ENCODE assay signal across 19 mouse cellular contexts in the genomic region with DNA sequence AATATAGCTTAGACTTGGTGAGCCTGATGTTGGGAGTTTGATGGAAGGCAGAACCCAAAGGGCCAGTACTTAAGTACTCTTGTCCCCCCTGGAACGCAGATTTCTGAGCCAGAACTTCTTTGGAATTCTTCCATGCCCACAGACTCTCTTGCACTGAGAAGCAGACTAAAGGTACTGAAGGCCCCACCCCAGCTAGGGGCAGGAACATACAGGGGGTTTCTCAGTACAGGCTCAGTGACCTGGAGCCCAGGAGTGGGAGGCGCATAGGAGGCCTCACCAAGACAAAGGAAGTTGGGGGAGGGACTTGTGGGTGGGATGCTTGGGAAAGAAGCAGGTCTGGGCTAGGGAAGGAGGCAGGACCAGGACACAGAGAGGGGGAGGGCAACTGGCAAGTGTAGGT. TPM values are rescaled to one million over a fixed set of nuclear protein-coding genes. Genes with fewer than 3 reads are reported as not detected.
DNase-seq lines count a peak whose midpoint lies in the region; ATAC-seq and TF ChIP-seq lines count a peak whose summit lies in the region.
"Had no signal": no experiment of that assay in that cellular context is flagged by ENCODE, and none has a peak within 500 bp of the region (broad histone marks: within the 10 kb centered on the region; RNA-seq: fewer than 3 reads in every experiment).

No protein-coding gene starts in this region.

- H3K27me3 ChIP-seq in hindbrain, embryonic 10.5 days (ENCODE audit: insufficient read depth, poor library complexity, severe bottlenecking), result peaks cover 7% of the 10 kb centered on the region
- no peaks in the 10 kb centered on the region for H3K27me3 ChIP-seq in hindbrain, embryonic 12.5 days
- no peaks in the 10 kb centered on the region for H3K27me3 ChIP-seq in midbrain, embryonic 11.5 days (ENCODE audit: control insufficient read depth, insufficient read depth, low read length)
- no peaks in the 10 kb centered on the region for H3K27me3 ChIP-seq in midbrain, embryonic 16.5 days (ENCODE audit: control insufficient read depth, insufficient read depth, low read depth, low read length)
- H3K27me3 ChIP-seq in lung, embryonic 14.5 days (ENCODE audit: insufficient read depth, low read length), result no peaks in the 10 kb centered on the region
- no peaks in the 10 kb centered on the region for H3K27me3 ChIP-seq in neural tube, embryonic 15.5 days (replicated peaks)
- H3K27me3 ChIP-seq: hindbrain, embryonic 15.5 days; liver, embryonic 13.5 days; neural tube, embryonic 12.5 days had no signal

- no peak for DNase-seq in hindbrain, embryonic 10.5 days (ENCODE audit: low spot score)
- DNase-seq in midbrain, embryonic 11.5 days (ENCODE audit: low spot score, missing footprints), result peak; percentile 51
- DNase-seq in lung, embryonic 14.5 days, result peak; percentile 11
- no peak for DNase-seq in liver
- DNase-seq: adrenal gland, postnatal 25 days; B cell, adult 2 months; cerebellum, adult 2 months; heart, adult 18-20 months; kidney, adult 2 months; left cerebral cortex, postnatal 4 days; liver, embryonic 13.5 days; right cerebral cortex, postnatal 25 days had no signal

- 50% methylated on average over 2 of the region's 2 CpGs for WGBS in hindbrain, embryonic 10.5 days
- 63% methylated on average over 2 of the region's 2 CpGs for WGBS in hindbrain, embryonic 12.5 days
- WGBS in midbrain, embryonic 11.5 days, result 65% methylated on average over 2 of the region's 2 CpGs
- 38% methylated on average over 2 of the region's 2 CpGs for WGBS in midbrain, embryonic 16.5 days
- WGBS in lung, embryonic 14.5 days, result 42% methylated on average over 2 of the region's 2 CpGs
- 71% methylated on average over 2 of the region's 2 CpGs for WGBS in neural tube, embryonic 15.5 days

- no peak overlapping the region for H3K9ac ChIP-seq in hindbrain, embryonic 12.5 days
- H3K9ac ChIP-seq in midbrain, embryonic 11.5 days (ENCODE audit: low read length), result no peak overlapping the region
- no peak overlapping the region for H3K9ac ChIP-seq in midbrain, embryonic 16.5 days (ENCODE audit: low read depth, low read length)
- H3K9ac ChIP-seq in lung, embryonic 14.5 days, result no peak overlapping the region
- H3K9ac ChIP-seq in neural tube, embryonic 15.5 days (replicated peaks), result no peak overlapping the region
- H3K9ac ChIP-seq: hindbrain, embryonic 15.5 days; liver, embryonic 13.5 days; neural tube, embryonic 12.5 days had no signal

- no peak overlapping the region for H3K4me3 ChIP-seq in hindbrain, embryonic 10.5 days
- no peak overlapping the region for H3K4me3 ChIP-seq in hindbrain, embryonic 12.5 days
- no peak overlapping the region for H3K4me3 ChIP-seq in midbrain, embryonic 11.5 days (ENCODE audit: low read depth, low read length)
- H3K4me3 ChIP-seq in midbrain, embryonic 16.5 days (ENCODE audit: low read depth, low read length), result no peak overlapping the region
- H3K4me3 ChIP-seq in lung, embryonic 14.5 days (ENCODE audit: low read depth, low read length), result no peak overlapping the region
- H3K4me3 ChIP-seq in neural tube, embryonic 15.5 days (replicated peaks), result no peak overlapping the region
- H3K4me3 ChIP-seq: hindbrain, embryonic 15.5 days; layer of hippocampus, adult 2 months; liver, embryonic 13.5 days; megakaryocyte, embryonic 14.5 days; neural tube, embryonic 12.5 days had no signal

- no peak for TF ChIP-seq CTCF in lung, embryonic 14.5 days (IDR thresholded peaks at IDR 0.05; ENCODE audit: low read depth)

- H3K27ac ChIP-seq in hindbrain, embryonic 10.5 days, result peak overlapping the region; percentile 72
- no peak overlapping the region for H3K27ac ChIP-seq in hindbrain, embryonic 12.5 days
- no peak overlapping the region for H3K27ac ChIP-seq in midbrain, embryonic 11.5 days (ENCODE audit: low read depth, low read length)
- H3K27ac ChIP-seq in midbrain, embryonic 16.5 days (ENCODE audit: low read length), result no peak overlapping the region
- no peak overlapping the region; the same call in 1 of the 2 replicates for H3K27ac ChIP-seq in lung, embryonic 14.5 days (ENCODE audit: low read depth)
- no peak overlapping the region for H3K27ac ChIP-seq in neural tube, embryonic 15.5 days (replicated peaks)
- H3K27ac ChIP-seq: hindbrain, embryonic 15.5 days; layer of hippocampus, adult 2 months; liver, embryonic 13.5 days; neural tube, embryonic 12.5 days had no signal

- no peak for ATAC-seq in hindbrain, embryonic 12.5 days (ENCODE audit: low FRiP score)
- no peak for ATAC-seq in midbrain, embryonic 11.5 days (ENCODE audit: low FRiP score)
- no peak for ATAC-seq in midbrain, embryonic 16.5 days
- ATAC-seq in lung, embryonic 14.5 days (ENCODE audit: insufficient read depth), result peak; percentile 60; the same call in 1 of the 2 replicates
- ATAC-seq in neural tube, embryonic 15.5 days (ENCODE audit: low FRiP score), result no peak

- H3K4me2 ChIP-seq in hindbrain, embryonic 12.5 days (replicated peaks), result no peak overlapping the region
- H3K4me2 ChIP-seq in midbrain, embryonic 11.5 days, result no peak overlapping the region
- no peak overlapping the region for H3K4me2 ChIP-seq in midbrain, embryonic 16.5 days (ENCODE audit: low read length)
- H3K4me2 ChIP-seq in lung, embryonic 14.5 days, result no peak overlapping the region
- H3K4me2 ChIP-seq in neural tube, embryonic 15.5 days, result no peak overlapping the region
- H3K4me2 ChIP-seq: hindbrain, embryonic 15.5 days; liver, embryonic 13.5 days; neural tube, embryonic 12.5 days had no signal

- H3K9me3 ChIP-seq in hindbrain, embryonic 10.5 days, result no peaks in the 10 kb centered on the region
- no peaks in the 10 kb centered on the region for H3K9me3 ChIP-seq in hindbrain, embryonic 12.5 days (replicated peaks)
- H3K9me3 ChIP-seq in midbrain, embryonic 11.5 days (ENCODE audit: control insufficient read depth, low read length), result no peaks in the 10 kb centered on the region
- no peaks in the 10 kb centered on the region for H3K9me3 ChIP-seq in midbrain, embryonic 16.5 days (replicated peaks; ENCODE audit: control insufficient read depth, low read length, poor library complexity, severe bottlenecking)
- H3K9me3 ChIP-seq in lung, embryonic 14.5 days (ENCODE audit: low read depth, low read length), result no peaks in the 10 kb centered on the region
- H3K9me3 ChIP-seq in neural tube, embryonic 15.5 days (replicated peaks), result no peaks in the 10 kb centered on the region
- H3K9me3 ChIP-seq: hindbrain, embryonic 15.5 days; liver, embryonic 13.5 days; megakaryocyte, embryonic 14.5 days; neural tube, embryonic 12.5 days had no signal

- peaks cover 37% of the 10 kb centered on the region for H3K36me3 ChIP-seq in hindbrain, embryonic 10.5 days
- peaks cover 25% of the 10 kb centered on the region for H3K36me3 ChIP-seq in hindbrain, embryonic 12.5 days
- peaks cover 6% of the 10 kb centered on the region for H3K36me3 ChIP-seq in midbrain, embryonic 11.5 days (ENCODE audit: control insufficient read depth, insufficient read depth, low read length)
- H3K36me3 ChIP-seq in midbrain, embryonic 16.5 days (ENCODE audit: control insufficient read depth, insufficient read depth, low read length), result peaks cover 8% of the 10 kb centered on the region; the same call in 1 of the 2 replicates
- peaks cover 16% of the 10 kb centered on the region for H3K36me3 ChIP-seq in lung, embryonic 14.5 days (ENCODE audit: insufficient read depth)
- H3K36me3 ChIP-seq in neural tube, embryonic 15.5 days, result peaks cover 29% of the 10 kb centered on the region

- H3K4me1 ChIP-seq in hindbrain, embryonic 10.5 days (replicated peaks), result peaks cover 45% of the 10 kb centered on the region
- peaks cover 18% of the 10 kb centered on the region for H3K4me1 ChIP-seq in hindbrain, embryonic 12.5 days
- peaks cover 19% of the 10 kb centered on the region for H3K4me1 ChIP-seq in midbrain, embryonic 11.5 days (ENCODE audit: control insufficient read depth, insufficient read depth, low read length)
- peaks cover 16% of the 10 kb centered on the region for H3K4me1 ChIP-seq in midbrain, embryonic 16.5 days (ENCODE audit: control insufficient read depth, insufficient read depth, low read length)
- H3K4me1 ChIP-seq in lung, embryonic 14.5 days (ENCODE audit: insufficient read depth), result no peaks in the 10 kb centered on the region
- H3K4me1 ChIP-seq in neural tube, embryonic 15.5 days, result 0 out of 2 replicates have a peak, but pooled peaks cover 7% of the 10 kb centered on the region
- H3K4me1 ChIP-seq: liver, embryonic 13.5 days had no signal

RNA-seq across cellular contexts. Expression of a gene that starts 15.5 kb away (rescaled TPM):
- polyA plus RNA-seq in hindbrain, embryonic 10.5 days (2016; fragmentation: Nextera tagmentation; extraction: Ambion mirVana), result 0.20 and 0.31 TPM in 2 replicates
- polyA plus RNA-seq in hindbrain, embryonic 12.5 days (2016; fragmentation: Nextera tagmentation; extraction: Ambion mirVana), result 1.1 and 1.8 TPM in 2 replicates
- 0.56 and 0.99 TPM in 2 replicates for polyA plus RNA-seq in midbrain, embryonic 11.5 days (2014; fragmentation: Nextera tagmentation; extraction: Ambion mirVana)
- 5.4 and 6.1 TPM in 2 replicates for polyA plus RNA-seq in midbrain, embryonic 16.5 days (2015; fragmentation: Nextera tagmentation; extraction: Ambion mirVana)
- polyA plus RNA-seq in lung, embryonic 14.5 days (2014; fragmentation: Nextera tagmentation; extraction: Ambion mirVana), result 0.89 and 1.0 TPM in 2 replicates
- 4.5 and 5.3 TPM in 2 replicates for polyA plus RNA-seq in neural tube, embryonic 15.5 days (2015; fragmentation: Nextera tagmentation; extraction: Ambion mirVana)

RNA-seq across cellular contexts. Expression of a gene that starts 55.5 kb away (rescaled TPM):
- 0.22 and 0.44 TPM in 2 replicates for polyA plus RNA-seq in hindbrain, embryonic 10.5 days (2016; fragmentation: Nextera tagmentation; extraction: Ambion mirVana)
- polyA plus RNA-seq in hindbrain, embryonic 12.5 days (2016; fragmentation: Nextera tagmentation; extraction: Ambion mirVana), result 0.91 and 1.1 TPM in 2 replicates
- 0.06 and 0.12 TPM in 2 replicates for polyA plus RNA-seq in midbrain, embryonic 11.5 days (2014; fragmentation: Nextera tagmentation; extraction: Ambion mirVana)
- polyA plus RNA-seq in midbrain, embryonic 16.5 days (2015; fragmentation: Nextera tagmentation; extraction: Ambion mirVana), result 1.7 and 1.9 TPM in 2 replicates
- polyA plus RNA-seq in lung, embryonic 14.5 days (2014; fragmentation: Nextera tagmentation; extraction: Ambion mirVana), result not detected in 2 replicates
- 1.00 and 1.4 TPM in 2 replicates for polyA plus RNA-seq in neural tube, embryonic 15.5 days (2015; fragmentation: Nextera tagmentation; extraction: Ambion mirVana)
- polyA plus RNA-seq: liver, embryonic 13.5 days had no signal

RNA-seq across cellular contexts. Expression of a gene that starts 56.1 kb away (rescaled TPM):
- 15.5 and 18.9 TPM in 2 replicates for polyA plus RNA-seq in hindbrain, embryonic 10.5 days (2016; fragmentation: Nextera tagmentation; extraction: Ambion mirVana)
- 19.6 and 19.9 TPM in 2 replicates for polyA plus RNA-seq in hindbrain, embryonic 12.5 days (2016; fragmentation: Nextera tagmentation; extraction: Ambion mirVana)
- polyA plus RNA-seq in midbrain, embryonic 11.5 days (2014; fragmentation: Nextera tagmentation; extraction: Ambion mirVana), result 19.5 and 20.2 TPM in 2 replicates
- polyA plus RNA-seq in midbrain, embryonic 16.5 days (2015; fragmentation: Nextera tagmentation; extraction: Ambion mirVana), result 18.4 and 26.0 TPM in 2 replicates
- polyA plus RNA-seq in lung, embryonic 14.5 days (2014; fragmentation: Nextera tagmentation; extraction: Ambion mirVana), result 14.3 and 18.3 TPM in 2 replicates
- 15.7 and 16.4 TPM in 2 replicates for polyA plus RNA-seq in neural tube, embryonic 15.5 days (2015; fragmentation: Nextera tagmentation; extraction: Ambion mirVana)

RNA-seq across cellular contexts. Expression of a gene that starts 56.2 kb away (rescaled TPM):
- 177 and 182 TPM in 2 replicates for polyA plus RNA-seq in hindbrain, embryonic 10.5 days (2016; fragmentation: Nextera tagmentation; extraction: Ambion mirVana)
- polyA plus RNA-seq in hindbrain, embryonic 12.5 days (2016; fragmentation: Nextera tagmentation; extraction: Ambion mirVana), result 159 and 167 TPM in 2 replicates
- polyA plus RNA-seq in midbrain, embryonic 11.5 days (2014; fragmentation: Nextera tagmentation; extraction: Ambion mirVana), result 163 and 168 TPM in 2 replicates
- polyA plus RNA-seq in midbrain, embryonic 16.5 days (2015; fragmentation: Nextera tagmentation; extraction: Ambion mirVana), result 137 and 145 TPM in 2 replicates
- 182 and 190 TPM in 2 replicates for polyA plus RNA-seq in lung, embryonic 14.5 days (2014; fragmentation: Nextera tagmentation; extraction: Ambion mirVana)
- 162 and 174 TPM in 2 replicates for polyA plus RNA-seq in neural tube, embryonic 15.5 days (2015; fragmentation: Nextera tagmentation; extraction: Ambion mirVana)

Comparison
In these comparisons a context has a peak if more than half of its experiments do, and no peak if none do; other contexts are left out.
1. DNase-seq: peak in midbrain, embryonic 11.5 days (single experiment) and lung, embryonic 14.5 days (single experiment); none in hindbrain, embryonic 10.5 days (single experiment) and liver (single experiment).